Mouse (Mus musculus): ENCODE measurements around the gene Kcna2.

Kcna2 gene

DNA sequence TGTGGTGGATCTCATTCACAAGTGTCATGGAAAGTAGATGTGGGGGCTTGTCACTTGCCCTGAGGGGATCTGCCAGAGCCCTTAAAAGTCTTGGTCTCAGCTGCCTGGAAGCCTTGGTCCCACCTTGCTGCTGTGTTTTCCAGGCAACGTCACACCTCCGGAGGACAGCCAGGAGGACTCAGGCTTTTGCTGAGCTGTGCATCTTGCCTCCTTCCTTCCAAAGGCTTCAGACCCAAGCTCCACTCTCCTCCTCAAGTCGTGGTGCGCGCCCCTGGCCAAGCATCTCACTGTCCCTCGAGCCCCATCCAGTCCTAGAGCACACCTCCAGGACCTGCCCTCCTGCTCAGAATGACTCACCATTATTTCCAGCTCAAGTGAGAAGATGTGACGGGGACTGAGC lies 2.1 kb downstream of the Kcna2 start:
- DNase-seq = no peak

DNA sequence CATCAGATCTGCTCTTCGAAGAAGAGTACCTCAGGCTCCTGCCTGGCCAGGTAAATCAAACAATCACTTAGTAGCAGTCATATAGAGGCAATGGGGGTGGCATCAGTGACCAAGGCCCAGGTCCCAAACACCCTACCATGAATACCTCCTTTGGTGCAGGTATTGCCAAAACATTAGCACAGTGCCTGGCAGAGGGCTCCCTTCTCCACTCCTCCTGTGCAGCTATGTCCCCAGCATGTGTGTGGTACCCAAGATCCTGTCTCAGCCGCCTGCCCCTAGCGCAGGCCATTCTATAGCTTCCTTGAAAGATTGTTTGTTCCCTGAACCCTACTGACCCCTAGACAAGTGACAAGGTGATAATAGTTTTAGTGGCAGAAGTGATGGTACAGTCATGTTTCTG lies 2.5 kb downstream of the Kcna2 start:
- DNase-seq = no peak

DNA sequence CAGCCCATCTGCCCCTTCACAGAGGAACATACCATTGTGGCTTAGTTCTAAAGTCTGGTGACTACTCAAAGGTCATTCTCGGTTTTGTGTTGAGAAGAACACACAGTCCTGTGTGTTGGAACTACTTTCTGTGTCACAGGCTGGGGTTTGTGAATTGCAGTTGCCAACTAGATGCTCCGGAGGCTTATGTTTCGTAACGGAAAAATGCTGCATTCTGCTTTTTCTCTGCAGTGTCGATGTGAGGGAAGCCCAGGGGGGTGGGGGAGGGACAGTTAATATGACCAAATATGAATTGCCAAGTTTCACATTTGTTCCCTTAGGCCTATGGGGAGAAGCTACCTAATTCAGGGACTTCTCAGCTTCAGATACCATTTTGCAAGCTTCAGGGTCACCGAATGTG lies 5.0 kb downstream of the Kcna2 start:
- no peak for DNase-seq

DNA sequence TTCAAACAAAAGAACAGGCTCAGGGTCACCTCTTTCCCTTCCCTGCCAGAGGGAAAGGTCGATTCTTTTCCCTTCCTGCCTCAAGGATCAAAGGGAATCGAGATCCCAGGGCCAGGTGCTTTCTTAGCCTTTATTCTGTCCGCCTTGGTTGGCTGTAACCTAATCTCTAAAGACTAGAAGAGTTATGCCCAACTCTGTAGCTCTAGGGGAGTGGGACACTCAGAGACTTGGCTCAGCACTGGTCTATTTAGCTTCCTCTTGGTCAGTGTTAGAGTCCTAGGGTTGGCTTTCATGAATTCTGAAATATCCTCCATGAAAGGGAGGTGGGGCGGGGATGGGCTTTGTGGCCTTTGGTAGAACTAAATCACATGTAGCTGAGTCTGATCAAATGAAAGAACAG lies 11.6 kb downstream of the Kcna2 start:
- DNase-seq = no peak

DNA sequence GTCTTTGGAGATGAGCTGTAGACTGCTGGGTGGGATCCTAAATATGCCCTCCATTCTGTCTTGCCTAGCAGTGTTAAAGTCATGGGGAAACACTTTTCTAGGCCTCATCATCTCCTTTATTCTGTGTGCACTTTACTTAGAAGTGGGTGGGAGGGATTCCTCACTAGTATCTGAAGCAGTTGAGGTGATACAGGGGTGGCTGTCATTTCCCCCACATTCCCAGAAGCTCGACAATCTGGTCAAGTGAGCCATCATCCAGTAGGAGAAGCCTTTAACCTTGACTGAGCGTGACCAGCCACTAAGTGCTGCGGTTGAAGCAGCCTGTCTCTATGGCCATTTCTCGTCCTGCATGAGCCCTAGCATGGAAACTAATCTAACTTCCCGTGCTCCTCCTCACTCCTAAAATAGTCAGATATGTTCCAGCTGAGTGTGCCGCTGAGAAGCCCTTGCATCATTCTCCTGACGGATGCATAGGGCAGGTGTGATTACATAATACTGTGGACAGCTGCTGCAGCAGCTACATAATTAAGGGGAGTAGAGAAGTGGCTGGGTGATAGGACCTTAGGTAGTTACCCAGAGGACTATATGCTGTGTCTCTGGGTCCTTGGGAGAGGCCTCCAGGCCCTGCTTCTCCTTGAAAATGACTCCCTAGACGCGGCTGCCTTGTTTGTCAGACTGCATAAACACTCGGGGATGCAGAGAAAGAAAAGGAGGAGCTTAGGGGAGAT lies 12.2 kb downstream of the Kcna2 start:
- no peak for DNase-seq

DNA sequence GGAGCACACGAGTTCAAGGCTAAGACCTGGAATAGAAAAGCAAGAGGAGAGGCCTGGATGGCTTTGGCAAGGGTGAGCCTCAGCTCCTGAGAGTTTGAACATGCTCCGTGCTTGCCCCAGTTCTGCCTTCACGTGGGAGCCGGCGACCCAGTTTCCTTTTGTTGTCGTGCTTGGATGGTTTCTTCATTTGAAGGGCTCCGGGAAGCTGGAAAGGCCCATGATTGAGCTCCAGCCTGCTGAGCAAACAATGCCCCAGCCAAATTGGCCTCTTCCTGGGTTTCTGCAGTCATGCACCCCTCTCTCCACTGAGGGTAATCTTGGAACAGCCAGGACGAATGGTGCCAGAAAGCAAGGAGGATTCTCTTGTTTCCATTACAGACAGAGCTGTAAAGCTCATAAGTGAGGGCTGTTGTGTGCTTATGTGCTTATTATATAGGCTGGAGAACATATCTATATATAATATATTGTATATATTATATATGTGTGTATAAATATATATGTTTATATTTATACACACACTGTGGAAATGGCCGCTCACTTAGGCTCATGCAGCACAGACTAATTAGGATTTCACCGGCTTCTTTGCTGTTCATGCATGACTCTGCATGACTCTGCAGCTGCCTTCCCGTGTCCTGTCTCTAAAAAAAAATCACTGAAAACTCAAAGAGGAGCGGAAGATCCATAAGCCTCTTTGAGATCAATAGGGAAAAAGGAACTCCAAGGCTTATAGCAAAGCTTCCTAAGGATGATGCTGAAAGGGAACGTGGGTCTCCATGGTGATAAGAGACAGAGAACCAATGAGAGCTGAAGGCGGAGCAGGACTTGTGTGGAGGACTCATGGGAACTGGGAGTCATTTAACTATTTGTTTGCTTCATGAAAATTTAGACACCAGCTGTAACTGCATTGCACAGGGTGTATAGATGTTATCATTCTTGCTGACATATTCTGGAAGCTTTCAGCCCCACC lies 13.1 kb downstream of the Kcna2 start:
- DNase-seq = peak; percentile 19

DNA sequence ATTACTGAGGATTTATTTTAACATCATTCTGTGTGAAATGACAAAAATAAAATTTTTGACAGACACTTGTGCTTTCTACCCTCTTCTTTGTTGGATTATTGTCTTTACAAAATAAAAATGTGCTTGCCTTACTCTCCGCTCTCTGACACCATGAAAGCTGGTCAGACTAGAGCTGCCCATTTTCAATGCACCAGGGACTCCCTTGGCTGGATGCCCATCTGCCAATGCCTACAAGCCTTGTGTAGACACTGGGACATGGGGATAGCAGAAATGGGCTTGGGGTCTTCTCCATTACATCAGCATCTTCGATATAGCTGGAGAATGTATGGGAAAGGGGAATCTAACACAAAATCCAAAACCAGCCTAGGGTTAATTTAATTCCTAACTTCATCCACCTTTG lies 14.0 kb downstream of the Kcna2 start:
- DNase-seq = no peak

DNA sequence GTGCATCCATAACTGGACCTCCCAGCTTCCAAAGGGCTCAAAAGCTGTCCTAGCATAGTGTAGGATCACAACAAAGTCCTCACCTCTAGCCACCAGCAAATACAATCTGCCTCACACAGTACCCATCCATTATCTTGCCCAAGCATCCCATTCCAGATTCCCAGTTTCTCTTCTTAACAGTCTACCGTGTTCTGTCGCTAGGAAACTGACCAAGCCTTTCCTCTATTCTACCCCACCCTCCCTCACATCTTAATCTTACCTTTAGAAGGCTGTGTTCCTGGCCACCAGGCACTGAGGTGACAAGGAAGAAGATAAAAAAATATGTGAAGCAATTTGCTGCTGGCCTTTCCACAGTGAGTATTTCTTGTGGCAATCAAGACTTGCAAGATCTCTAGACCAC lies 14.8 kb downstream of the Kcna2 start:
- no peak for DNase-seq

DNA sequence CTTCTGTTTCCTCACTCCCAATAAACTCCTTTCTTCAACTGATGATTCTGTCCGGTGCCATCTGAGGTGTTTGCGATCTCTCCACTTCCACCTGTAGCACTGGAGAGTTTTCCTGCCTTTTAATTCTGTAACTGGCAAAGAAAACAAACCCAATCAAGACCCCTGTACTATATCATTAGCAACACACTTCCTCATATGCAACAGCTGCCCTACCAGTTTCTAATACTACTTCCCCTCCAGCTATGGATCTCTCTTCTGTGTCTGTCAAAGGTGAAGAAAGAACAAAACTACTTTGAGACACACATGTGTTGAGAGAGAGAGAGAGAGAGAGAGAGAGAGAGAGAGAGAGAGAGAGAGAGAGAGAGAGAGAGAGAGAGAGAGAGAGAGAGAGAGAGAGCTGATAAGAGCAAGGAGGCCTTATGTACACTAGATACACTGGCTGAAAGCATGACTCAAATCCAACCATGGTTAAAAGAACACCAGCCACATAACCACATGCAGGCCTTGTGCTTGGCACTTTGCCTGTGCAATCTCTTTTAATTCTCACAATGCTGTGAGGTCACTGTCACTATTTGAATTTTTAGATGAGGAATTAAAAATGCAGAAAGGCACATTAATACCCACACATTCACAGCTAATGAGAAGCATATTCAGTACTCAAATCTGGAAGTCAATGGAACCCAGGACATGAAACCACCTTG lies 19.1 kb downstream of the Kcna2 start:
- no peak for DNase-seq

DNA sequence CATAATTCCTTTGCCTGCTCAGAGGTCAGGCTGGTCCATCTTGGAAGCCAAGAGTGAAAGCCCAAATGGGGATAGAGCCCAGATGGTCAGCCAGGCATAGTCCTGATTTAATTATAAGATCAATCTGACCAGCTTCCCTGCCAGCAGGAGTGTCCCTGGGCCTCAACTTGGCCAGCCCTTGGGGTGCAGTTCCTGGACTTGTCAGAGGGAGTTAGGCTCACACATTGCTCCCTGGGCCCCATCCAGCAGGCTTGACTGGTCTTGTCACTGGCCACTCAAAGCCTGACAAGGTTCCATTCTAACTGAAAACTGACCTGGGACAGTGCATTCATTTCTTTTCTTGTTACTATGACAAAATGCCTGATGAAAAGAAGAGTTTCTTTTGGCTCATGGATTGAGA lies 21.4 kb downstream of the Kcna2 start:
- no peak for DNase-seq

DNA sequence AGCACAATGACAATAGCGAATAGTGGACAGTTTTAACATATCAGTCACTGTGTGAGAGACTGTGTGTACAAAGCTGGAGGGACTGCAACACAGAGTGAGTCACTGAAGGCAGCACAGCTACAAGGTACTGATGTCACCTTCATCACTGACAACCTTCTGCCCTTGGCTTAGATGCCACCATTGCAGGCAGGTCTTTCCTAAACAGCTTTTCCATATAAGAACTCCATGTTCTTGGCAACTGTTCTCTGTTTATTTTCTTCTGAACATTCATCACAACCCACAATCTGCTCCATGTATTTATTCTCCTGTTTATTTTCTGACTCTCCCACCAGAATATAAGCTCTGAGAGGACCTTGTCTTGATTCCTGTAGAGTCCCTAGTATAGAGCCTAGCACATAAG lies 26.7 kb downstream of the Kcna2 start:
- no peak for DNase-seq

DNA sequence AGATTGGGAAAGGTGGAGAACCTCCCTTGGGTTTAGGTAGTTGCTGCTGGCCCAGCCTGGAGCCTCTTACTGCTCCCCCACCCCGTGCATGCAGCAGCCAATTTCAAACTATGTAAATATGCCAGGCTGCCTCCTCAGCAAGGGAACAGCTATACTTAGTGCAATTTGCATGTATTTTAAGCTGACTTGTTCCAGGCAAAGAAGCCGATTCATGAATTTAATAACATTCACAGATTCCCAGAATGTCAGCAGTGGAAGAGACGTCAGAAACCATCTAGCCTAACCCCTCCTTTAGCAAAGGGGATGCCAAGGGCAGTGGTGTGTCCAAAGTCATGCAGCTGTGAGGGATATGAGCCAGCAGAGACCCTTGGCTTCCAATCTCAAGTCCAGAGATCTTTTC lies 27.5 kb downstream of the Kcna2 start:
- DNase-seq = peak; percentile 31

DNA sequence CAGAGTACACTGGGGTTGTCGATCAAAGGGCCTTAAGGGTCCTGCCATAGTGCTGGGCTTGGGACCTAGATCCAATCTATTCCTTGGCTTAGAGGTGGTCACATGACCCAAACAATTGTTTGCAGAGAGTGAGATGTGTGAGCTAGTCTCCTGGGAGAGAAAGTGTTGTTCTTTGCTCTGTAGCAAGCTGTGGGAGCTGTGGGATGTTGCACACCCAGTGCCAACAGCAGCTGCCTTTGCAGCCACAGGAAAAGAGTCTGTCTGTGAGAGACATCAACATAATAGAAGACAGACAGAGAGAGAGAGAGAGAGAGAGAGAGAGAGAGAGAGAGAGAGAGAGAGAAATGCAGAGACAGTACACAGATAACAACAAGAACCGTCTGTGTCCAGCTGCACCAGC lies 28.3 kb downstream of the Kcna2 start:
- DNase-seq = no peak

DNA sequence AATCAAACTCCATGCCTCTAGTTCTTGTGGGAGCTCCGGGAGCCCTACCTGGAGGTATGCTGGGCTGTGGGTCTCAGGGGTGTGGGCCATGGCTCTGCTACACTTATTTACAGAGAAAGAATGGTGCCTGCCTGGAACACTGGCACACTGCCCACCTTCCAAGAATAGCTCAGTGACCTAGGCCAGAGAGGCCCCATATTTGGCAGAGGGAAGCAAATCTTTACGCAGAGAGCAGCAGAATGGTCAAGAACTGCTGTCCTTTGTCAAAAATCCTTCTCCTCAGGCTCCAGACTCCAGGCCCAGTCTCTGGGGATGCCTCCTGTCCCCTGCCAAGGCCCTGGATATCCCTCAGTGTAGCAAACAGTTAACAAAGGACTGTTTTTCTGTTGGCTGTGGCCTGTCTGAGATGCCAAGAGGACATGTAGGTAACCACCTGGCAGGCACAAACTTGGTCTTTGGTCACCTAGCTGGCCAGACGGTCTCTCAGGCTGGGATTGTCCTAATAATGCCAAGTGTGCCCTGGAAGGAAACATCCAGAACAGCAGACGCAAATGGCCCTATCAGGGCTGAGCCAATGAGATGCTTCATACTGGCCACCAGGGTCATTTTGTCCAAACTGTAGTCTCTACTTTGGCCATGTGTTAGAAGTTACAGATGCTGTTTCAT lies 29.8 kb downstream of the Kcna2 start:
- peak; percentile 68 for DNase-seq

DNA sequence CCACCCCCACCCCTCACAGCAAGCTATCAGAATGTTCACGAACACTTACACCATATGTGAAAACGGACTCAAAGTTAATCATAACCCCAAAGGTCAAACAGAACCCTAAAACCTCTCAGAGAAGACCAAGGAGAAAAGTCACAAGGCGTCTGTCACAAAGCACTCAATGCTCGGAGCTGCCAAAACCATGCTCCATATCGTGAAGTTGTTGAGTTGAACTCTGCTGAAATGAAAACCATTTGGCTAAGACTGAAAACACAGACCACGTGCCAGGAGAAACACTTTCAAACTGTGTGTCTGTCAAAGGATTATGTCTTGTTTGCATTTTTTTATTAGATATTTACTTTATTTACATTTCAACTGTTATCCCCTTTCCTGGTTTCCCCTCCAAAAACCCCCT lies 30.9 kb downstream of the Kcna2 start:
- no peak for DNase-seq

DNA sequence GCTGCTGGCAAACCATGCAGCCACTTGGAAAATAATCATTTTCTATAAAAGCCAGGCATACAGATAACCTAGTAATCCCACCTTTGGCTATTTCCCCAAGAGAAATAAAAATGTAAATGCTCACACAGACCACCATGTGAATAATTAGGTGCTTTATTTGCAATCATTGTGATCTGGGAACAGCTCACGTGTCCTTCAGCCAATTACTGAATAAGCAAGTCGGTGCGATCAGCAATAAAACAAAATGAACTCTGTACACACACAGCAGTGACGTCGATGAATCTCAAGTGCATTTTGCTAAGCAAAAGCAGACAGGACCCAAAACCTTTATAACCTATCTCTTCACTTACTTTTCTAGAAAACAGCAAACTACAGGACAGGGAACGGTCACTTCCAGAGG lies 31.7 kb downstream of the Kcna2 start:
- no peak for DNase-seq

DNA sequence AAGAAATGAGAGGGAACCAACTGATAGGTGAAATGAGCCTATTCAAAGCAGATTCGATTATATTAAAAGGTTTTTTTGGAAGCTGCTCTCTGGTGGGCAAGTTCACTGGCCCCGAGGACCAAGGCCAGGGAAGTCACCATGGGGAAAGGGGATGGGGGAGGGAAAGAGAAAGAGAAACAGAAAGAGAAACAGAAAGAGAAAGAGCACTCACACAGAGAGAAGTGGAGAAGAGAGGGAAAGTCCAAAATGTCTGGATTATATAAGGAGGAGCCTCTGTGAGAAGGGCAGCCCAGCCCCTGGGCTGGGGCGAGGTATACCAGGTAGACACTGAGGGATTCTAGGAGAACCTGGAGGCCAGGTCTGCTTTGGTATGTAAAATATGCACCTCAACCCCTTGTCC lies 33.5 kb downstream of the Kcna2 start:
- no peak for DNase-seq

DNA sequence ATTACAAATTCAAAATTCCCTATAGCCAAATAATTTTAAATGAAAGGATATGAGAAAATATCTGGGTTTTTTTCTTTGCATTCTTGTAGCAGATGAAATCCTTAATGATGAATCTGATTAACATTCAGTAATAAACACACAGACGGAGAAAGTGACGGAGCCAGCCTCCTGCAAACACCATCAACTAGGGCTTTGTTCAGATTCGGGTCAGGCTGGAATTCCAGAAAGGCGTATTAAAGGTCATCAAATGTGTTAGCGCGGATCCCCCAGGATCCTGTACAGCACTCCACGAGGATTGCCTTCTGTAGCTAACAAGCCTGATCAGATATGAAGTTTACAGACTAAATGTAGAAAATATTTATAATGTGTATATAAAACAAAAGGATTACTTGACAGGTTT lies 46.2 kb downstream of the Kcna2 start:
- no peak for DNase-seq

DNA sequence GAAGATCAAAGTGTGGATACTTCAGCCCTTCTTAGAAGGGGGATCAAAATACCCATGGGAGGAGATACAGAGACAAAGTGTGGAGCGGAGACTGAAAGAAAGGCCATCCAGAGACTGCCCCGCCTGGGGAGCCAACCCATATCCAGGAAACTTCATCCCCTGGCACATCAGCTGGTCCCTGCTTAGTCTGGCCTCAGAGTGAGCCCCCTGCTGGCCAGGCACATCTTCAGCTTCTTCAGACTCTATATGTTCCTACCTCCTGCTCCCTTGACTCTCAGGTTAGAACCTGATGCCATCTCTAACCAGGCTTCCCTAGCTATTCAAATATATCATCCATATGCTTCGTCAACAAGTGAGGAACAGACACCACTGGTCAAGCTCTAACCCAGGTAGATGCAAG lies 48.1 kb downstream of the Kcna2 start:
- peak; percentile 58 for DNase-seq

DNA sequence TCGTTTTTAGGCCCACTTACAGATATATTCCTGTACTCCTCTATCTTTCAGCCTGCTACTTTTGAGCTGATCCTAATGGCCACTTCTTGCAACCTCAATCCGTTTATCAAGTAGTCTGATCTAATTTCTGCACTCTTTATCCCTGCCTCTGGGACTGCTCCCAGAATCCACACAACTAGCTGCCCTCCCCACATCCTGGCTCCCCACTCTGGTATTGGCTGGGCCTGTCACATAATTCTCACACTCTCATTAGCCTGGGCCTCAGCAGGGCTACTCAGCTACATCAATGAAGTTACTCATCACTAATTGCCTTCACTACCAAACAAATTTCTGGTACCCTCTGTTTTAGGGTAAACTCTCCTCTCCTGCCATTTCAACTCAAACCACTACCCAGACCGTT lies 49.5 kb downstream of the Kcna2 start:
- no peak for DNase-seq

DNA sequence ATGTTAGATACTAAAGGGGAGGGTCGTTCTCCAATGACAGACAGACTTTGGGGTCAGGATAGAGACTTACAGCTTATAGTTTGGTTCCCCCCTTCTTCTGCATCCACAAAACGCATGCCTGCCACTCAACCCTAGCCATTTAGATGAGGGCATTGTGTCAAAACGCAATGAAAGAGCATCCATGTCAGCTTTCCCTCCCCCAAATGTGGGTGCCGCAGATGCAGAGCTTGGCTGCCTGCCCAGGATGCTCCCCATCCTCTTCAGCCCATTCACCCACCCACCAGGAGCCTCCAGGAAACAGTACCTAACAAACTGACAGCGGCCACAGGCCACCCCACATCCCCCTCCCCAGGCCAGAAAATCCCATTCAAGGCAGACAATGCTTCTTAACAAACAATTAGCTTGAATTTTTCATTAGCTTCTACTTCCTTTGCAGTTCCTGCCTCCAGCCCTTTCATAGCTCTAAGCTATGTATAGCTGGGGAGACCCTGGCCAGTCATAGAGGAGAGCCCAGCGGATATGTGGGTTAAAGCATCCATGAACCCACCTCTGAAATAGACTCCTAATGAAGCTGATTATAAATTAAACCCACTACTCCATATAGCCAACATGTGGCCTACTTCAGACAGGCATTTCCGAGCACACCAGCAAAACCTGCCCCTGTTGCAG lies 50.1 kb downstream of the Kcna2 start:
- DNase-seq = no peak

Data from lung, postnatal 14 days (tissue).